Mouse (Mus musculus): ENCODE results near the gene Prex1. TPM values are rescaled to one million over a fixed set of nuclear protein-coding genes. Genes with fewer than 3 reads are reported as not detected.

The Prex1 gene
- polyA plus RNA-seq, 1 experiment from 2014 or later: 29.7 TPM

GRCm38 (mm10) chr2:166691602-166692509 is 21.8 kb downstream of the Prex1 start:
- 63% methylated on average over 23 of the region's 23 CpGs for WGBS
- Histone ChIP-seq H3K36me3 (ENCODE audit: control insufficient read depth, insufficient read depth, low read length) (no peaks in the 10 kb centered on the region), H3K9ac (ENCODE audit: low read length) (peak overlapping the region; percentile 16), H3K4me3 (ENCODE audit: low read depth, low read length) (no peak overlapping the region), H3K27me3 (ENCODE audit: control insufficient read depth, insufficient read depth, low read length) (no peaks in the 10 kb centered on the region), H3K9me3 (ENCODE audit: control insufficient read depth, low read length) (no peaks in the 10 kb centered on the region), H3K4me2 (ENCODE audit: low read depth, low read length, severe bottlenecking) (no peak overlapping the region), H3K4me1 (replicated peaks; ENCODE audit: control insufficient read depth, insufficient read depth, low read length) (peaks cover 12% of the 10 kb centered on the region), H3K27ac (ENCODE audit: low read depth, low read length) (peak overlapping the region; percentile 37)
- DNase-seq (ENCODE audit: low spot score): no peak
- ATAC-seq (replicated peaks; ENCODE audit: low FRiP score): no peak

- Histone ChIP-seq H3K4me2 (ENCODE audit: low read depth, low read length, severe bottlenecking) (no peak overlapping the region), H3K9ac (ENCODE audit: low read length) (no peak overlapping the region; the same call in 1 of the 2 replicates), H3K9me3 (ENCODE audit: control insufficient read depth, low read length) (no peaks in the 10 kb centered on the region), H3K36me3 (ENCODE audit: control insufficient read depth, insufficient read depth, low read length) (no peaks in the 10 kb centered on the region), H3K27ac (ENCODE audit: low read depth, low read length) (peak overlapping the region; percentile 59; the same call in 1 of the 2 replicates), H3K4me3 (ENCODE audit: low read depth, low read length) (no peak overlapping the region), H3K4me1 (replicated peaks; ENCODE audit: control insufficient read depth, insufficient read depth, low read length) (peaks cover 23% of the 10 kb centered on the region; the same call in 1 of the 2 replicates), H3K27me3 (ENCODE audit: control insufficient read depth, insufficient read depth, low read length) (no peaks in the 10 kb centered on the region)
- DNase-seq (ENCODE audit: low spot score) (no peak), ATAC-seq (replicated peaks; ENCODE audit: low FRiP score) (no peak)
- 38% methylated on average over 6 of the region's 6 CpGs for WGBS
Measured at GRCm38 (mm10) chr2:166686917-166687316, 26.7 kb downstream of the Prex1 start.

- Histone ChIP-seq H3K9ac (ENCODE audit: low read length) (no peak overlapping the region), H3K36me3 (ENCODE audit: control insufficient read depth, insufficient read depth, low read length) (no peaks in the 10 kb centered on the region), H3K4me3 (ENCODE audit: low read depth, low read length) (no peak overlapping the region), H3K27ac (ENCODE audit: low read depth, low read length) (no peak overlapping the region), H3K4me1 (replicated peaks; ENCODE audit: control insufficient read depth, insufficient read depth, low read length) (peaks cover 22% of the 10 kb centered on the region; the same call in 1 of the 2 replicates), H3K9me3 (ENCODE audit: control insufficient read depth, low read length) (no peaks in the 10 kb centered on the region), H3K27me3 (ENCODE audit: control insufficient read depth, insufficient read depth, low read length) (no peaks in the 10 kb centered on the region), H3K4me2 (ENCODE audit: low read depth, low read length, severe bottlenecking) (no peak overlapping the region)
- DNase-seq (ENCODE audit: low spot score) (no peak), ATAC-seq (replicated peaks; ENCODE audit: low FRiP score) (no peak)
- 77% methylated on average over 8 of the region's 8 CpGs for WGBS
Measured at GRCm38 (mm10) chr2:166685824-166686223, 27.8 kb downstream of the Prex1 start.

- Histone ChIP-seq H3K27ac (ENCODE audit: low read depth, low read length) (no peak overlapping the region), H3K4me3 (ENCODE audit: low read depth, low read length) (no peak overlapping the region), H3K9ac (ENCODE audit: low read length) (no peak overlapping the region), H3K4me1 (replicated peaks; ENCODE audit: control insufficient read depth, insufficient read depth, low read length) (peaks cover 34% of the 10 kb centered on the region), H3K36me3 (ENCODE audit: control insufficient read depth, insufficient read depth, low read length) (no peaks in the 10 kb centered on the region), H3K4me2 (ENCODE audit: low read depth, low read length, severe bottlenecking) (no peak overlapping the region), H3K9me3 (ENCODE audit: control insufficient read depth, low read length) (no peaks in the 10 kb centered on the region), H3K27me3 (ENCODE audit: control insufficient read depth, insufficient read depth, low read length) (no peaks in the 10 kb centered on the region)
- no peak for ATAC-seq (replicated peaks; ENCODE audit: low FRiP score)
- DNase-seq (ENCODE audit: low spot score): no peak
- 16% methylated on average over 13 of the region's 13 CpGs for WGBS
Measured at GRCm38 (mm10) chr2:166683885-166684544, 29.6 kb downstream of the Prex1 start.

- no peaks in the 10 kb centered on the region for H3K9me3 ChIP-seq (ENCODE audit: control insufficient read depth, low read length)
Measured at GRCm38 (mm10) chr2:166682866-166683265, 30.8 kb downstream of the Prex1 start.

GRCm38 (mm10) chr2:166678959-166679759 is 34.5 kb downstream of the Prex1 start:
- Histone ChIP-seq H3K9me3 (ENCODE audit: control insufficient read depth, low read length) (no peaks in the 10 kb centered on the region), H3K36me3 (ENCODE audit: control insufficient read depth, insufficient read depth, low read length) (no peaks in the 10 kb centered on the region), H3K27me3 (ENCODE audit: control insufficient read depth, insufficient read depth, low read length) (no peaks in the 10 kb centered on the region), H3K4me1 (replicated peaks; ENCODE audit: control insufficient read depth, insufficient read depth, low read length) (peaks cover 59% of the 10 kb centered on the region), H3K4me3 (ENCODE audit: low read depth, low read length) (0 out of 2 replicates have a peak overlapping the region, but pooled peaks have one; percentile 9), H3K9ac (ENCODE audit: low read length) (peak overlapping the region; percentile 49), H3K27ac (ENCODE audit: low read depth, low read length) (peak overlapping the region; percentile 78), H3K4me2 (ENCODE audit: low read depth, low read length, severe bottlenecking) (peak overlapping the region; percentile 31; the same call in 1 of the 2 replicates)
- ATAC-seq (replicated peaks; ENCODE audit: low FRiP score) (peak; percentile 89), DNase-seq (ENCODE audit: low spot score) (peak; percentile 88)
- 14% methylated on average over 13 of the region's 13 CpGs for WGBS

More at GRCm38 (mm10) chr2:166682866-166683265, 30.8 kb downstream of the Prex1 start:
- Histone ChIP-seq H3K36me3 (ENCODE audit: control insufficient read depth, insufficient read depth, low read length) (no peaks in the 10 kb centered on the region), H3K4me1 (replicated peaks; ENCODE audit: control insufficient read depth, insufficient read depth, low read length) (peaks cover 44% of the 10 kb centered on the region), H3K27me3 (ENCODE audit: control insufficient read depth, insufficient read depth, low read length) (no peaks in the 10 kb centered on the region), H3K4me2 (ENCODE audit: low read depth, low read length, severe bottlenecking) (no peak overlapping the region), H3K27ac (ENCODE audit: low read depth, low read length) (no peak overlapping the region), H3K4me3 (ENCODE audit: low read depth, low read length) (no peak overlapping the region), H3K9ac (ENCODE audit: low read length) (no peak overlapping the region)
- 17% methylated on average over 4 of the region's 4 CpGs for WGBS
- DNase-seq (ENCODE audit: low spot score) (no peak), ATAC-seq (replicated peaks; ENCODE audit: low FRiP score) (no peak)

- H3K27ac ChIP-seq (ENCODE audit: low read depth, low read length): no peak overlapping the region
- H3K27me3 ChIP-seq (ENCODE audit: control insufficient read depth, insufficient read depth, low read length): no peaks in the 10 kb centered on the region
- H3K4me1 ChIP-seq (replicated peaks; ENCODE audit: control insufficient read depth, insufficient read depth, low read length): peaks cover 46% of the 10 kb centered on the region
- H3K9me3 ChIP-seq (ENCODE audit: control insufficient read depth, low read length): no peaks in the 10 kb centered on the region
- DNase-seq (ENCODE audit: low spot score) (no peak), ATAC-seq (replicated peaks; ENCODE audit: low FRiP score) (no peak)
- no peak overlapping the region for H3K4me2 ChIP-seq (ENCODE audit: low read depth, low read length, severe bottlenecking)
- H3K9ac ChIP-seq (ENCODE audit: low read length): peak overlapping the region; percentile 6; the same call in 1 of the 2 replicates
- 83% methylated on average over 11 of the region's 11 CpGs for WGBS
- no peak overlapping the region for H3K4me3 ChIP-seq (ENCODE audit: low read depth, low read length)
- no peaks in the 10 kb centered on the region for H3K36me3 ChIP-seq (ENCODE audit: control insufficient read depth, insufficient read depth, low read length)
Measured at GRCm38 (mm10) chr2:166676933-166677332, 36.7 kb downstream of the Prex1 start.

GRCm38 (mm10) chr2:166676498-166676897 is 37.1 kb downstream of the Prex1 start:
- no peak for ATAC-seq (replicated peaks; ENCODE audit: low FRiP score)
- no peak overlapping the region for H3K27ac ChIP-seq (ENCODE audit: low read depth, low read length)
- H3K9me3 ChIP-seq (ENCODE audit: control insufficient read depth, low read length): no peaks in the 10 kb centered on the region
- H3K4me1 ChIP-seq (replicated peaks; ENCODE audit: control insufficient read depth, insufficient read depth, low read length): peaks cover 49% of the 10 kb centered on the region
- H3K4me2 ChIP-seq (ENCODE audit: low read depth, low read length, severe bottlenecking): no peak overlapping the region
- WGBS: 84% methylated on average over 14 of the region's 14 CpGs
- peak overlapping the region; percentile 29 for H3K9ac ChIP-seq (ENCODE audit: low read length)
- H3K4me3 ChIP-seq (ENCODE audit: low read depth, low read length): no peak overlapping the region
- no peaks in the 10 kb centered on the region for H3K36me3 ChIP-seq (ENCODE audit: control insufficient read depth, insufficient read depth, low read length)
- H3K27me3 ChIP-seq (ENCODE audit: control insufficient read depth, insufficient read depth, low read length): no peaks in the 10 kb centered on the region
- no peak for DNase-seq (ENCODE audit: low spot score)

Data from forebrain, embryonic 11.5 days (tissue).